Mouse (Mus musculus) E14TG2a.4 (cell line): ENCODE results near the gene Dcaf5.

Experiments
- CTCF ChIP-seq: conservative IDR thresholded peaks from 2 replicates; pipeline ENCODE4 v1.5.1; 2014; ENCODE audit warnings: low read length
- NANOG ChIP-seq: IDR thresholded peaks from 2 replicates; pipeline ENCODE4 v1.6.1; 2014; ENCODE audit warnings: borderline replicate concordance, low read length, mixed read lengths

- TF ChIP-seq CTCF, result no peak
- no peak for TF ChIP-seq NANOG
Observed at GRCm38 (mm10) chr12:80462942-80463651, 26.7 kb upstream of the Dcaf5 start, which contains the start of gene Exd2.
